Mouse (Mus musculus) embryo, embryonic 9.5 days (tissue): ENCODE results near the gene Stpg2.
"Not testable (repeated sequence)": the region's sequence is repeated elsewhere in the genome, so short reads cannot be mapped to it uniquely, and the experiment has no call there.

Experiments
- DNase-seq: peaks from one replicate; pipeline ENCODE4 v3.0.0-alpha.2; 2017; ENCODE audit errors: extremely low spot score

Stpg2 gene

DNA sequence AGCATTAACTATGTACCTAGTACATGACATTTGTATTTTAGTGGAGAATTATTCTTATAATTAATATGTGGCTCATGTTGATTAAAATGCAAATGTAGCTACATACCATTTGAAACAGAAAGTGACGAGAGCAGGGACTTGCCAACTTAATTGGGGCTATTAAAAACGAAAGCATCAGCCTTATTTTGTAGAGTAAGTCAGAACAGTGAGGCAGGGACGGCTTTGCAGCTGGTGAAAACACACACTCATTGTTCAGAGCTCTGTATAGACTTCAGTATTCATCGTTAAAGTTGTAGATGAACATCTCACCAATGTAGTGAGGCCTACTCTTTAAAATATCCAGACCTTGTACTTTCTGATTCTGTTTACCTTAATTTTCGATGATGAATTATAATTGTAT, 213.6 kb downstream of the Stpg2 start:
- no peak for DNase-seq

DNA sequence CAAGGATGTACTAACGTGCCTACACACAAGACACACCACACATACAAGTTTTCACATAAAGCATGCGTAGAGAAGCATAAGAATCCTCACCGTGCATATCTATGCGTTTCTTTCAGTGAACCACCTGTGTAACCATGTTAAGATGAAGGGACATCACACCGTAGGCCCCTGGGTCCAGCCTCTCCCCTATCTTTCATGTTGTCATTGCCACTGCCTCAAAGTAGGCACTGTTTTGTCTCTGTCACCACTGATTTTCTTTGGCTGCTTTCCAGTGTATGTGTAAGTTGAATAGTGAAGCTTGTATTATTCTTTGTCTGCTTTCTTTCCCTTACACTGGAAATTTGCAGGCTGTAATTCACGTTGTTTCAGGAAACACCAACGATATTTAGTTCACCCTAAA, 236.7 kb downstream of the Stpg2 start:
- DNase-seq, result no peak

DNA sequence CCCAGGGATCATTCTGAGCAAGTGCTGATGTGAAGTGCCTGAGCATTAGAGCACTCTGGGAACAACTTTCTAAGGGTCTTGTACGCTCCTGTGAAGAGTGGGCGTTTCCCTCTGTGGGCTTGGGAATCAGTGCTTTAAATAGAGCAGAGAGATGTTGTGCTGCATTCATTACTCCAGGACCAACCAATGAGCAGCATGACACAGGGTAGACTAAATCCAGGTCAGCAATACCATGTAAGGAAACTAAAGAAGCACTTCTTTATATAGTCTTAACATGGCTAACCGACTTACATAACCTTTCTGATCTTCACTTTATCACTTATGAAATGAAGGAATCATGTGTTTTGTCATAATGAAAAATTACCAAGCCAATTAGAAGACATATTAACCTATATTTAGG, 290.4 kb downstream of the Stpg2 start:
- DNase-seq, result no peak

DNA sequence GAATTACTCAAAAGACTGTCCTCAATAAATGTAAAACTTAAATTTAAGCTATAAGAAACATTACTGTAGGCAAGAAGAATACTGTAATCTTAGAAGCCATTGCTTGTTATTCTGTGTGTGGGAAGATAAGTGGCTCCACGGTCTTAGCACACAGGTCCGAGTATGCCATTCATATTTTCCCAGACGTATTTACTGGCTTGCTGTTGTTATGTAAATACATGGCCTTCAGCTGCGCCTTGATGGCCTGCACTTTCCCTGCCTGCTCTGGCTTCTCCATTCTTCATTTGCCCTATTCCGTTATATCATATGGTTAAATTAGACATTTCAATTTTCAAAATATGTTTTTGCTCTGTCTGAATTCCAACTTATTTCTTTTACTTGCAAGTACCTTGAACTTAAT, 296.7 kb downstream of the Stpg2 start:
- DNase-seq, result no peak

DNA sequence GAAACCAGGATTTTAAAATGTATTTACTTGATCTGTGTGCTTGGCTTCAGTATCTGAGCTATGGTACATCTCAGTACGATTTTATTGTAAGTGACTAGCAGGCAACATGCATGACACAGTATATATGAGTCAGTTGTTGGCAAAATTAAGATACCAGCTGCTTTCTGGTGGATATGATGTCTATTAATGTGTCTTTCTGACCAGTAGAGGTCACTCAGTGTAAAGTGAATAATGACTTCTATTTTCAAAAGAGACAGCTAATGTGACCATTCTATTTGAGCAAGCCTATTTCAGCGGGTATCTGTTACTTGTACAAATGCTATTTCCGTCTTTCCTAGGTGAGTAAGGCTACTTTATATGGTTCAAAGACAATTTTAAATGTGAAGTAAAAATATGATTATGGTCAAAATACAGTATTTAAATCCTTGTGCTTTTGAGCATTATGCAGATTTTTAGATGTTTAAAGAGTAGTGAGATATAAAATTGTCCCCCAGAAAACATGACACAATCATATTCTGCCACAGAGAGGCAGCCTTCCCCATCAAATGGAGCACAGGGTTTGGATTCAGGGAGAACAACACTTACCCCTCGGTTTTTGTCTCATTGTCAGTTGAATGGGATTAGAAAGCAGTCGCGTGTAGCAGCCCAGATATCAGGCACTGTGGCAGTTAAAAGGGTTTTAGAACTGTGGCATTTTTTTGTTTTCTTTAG, 303.9 kb downstream of the Stpg2 start:
- peak; percentile 18 for DNase-seq

DNA sequence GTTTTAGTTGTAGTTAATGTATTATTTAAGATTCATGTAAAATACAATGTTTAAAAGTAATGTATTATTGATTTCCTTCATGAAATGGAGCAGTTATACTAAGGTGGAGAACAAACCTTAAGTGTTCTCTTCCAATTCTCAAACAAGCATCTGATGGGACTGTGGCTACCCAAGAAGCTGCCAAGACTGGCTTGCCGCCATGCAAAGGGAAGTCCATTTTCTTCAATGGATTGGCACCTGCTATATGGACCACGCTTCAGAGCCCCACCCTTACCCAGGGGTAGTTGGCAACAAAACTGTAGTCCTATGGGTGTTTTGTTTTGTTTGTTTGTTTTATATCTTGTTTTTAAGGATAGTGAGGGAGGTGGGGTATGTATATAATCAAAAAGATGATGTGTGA, 373.0 kb downstream of the Stpg2 start:
- DNase-seq, result no peak

DNA sequence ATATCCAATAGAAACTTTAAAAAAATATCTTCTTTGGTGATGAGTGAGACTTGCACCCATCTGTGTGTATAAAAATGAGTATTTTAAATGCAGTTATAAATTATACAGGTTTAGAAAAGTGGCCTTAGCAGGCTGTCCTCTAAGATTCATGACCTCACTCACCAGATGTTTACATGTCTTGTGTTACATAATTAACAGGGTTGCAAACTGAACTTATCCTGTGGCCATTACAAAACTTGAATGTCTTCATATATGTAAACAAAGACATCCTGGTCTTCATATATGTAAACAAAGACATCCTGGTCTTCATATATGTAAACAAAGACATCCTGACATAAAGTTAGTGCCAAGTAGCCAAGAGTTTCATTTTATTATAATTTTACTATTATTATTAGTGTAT, 375.8 kb downstream of the Stpg2 start:
- DNase-seq, result no peak

DNA sequence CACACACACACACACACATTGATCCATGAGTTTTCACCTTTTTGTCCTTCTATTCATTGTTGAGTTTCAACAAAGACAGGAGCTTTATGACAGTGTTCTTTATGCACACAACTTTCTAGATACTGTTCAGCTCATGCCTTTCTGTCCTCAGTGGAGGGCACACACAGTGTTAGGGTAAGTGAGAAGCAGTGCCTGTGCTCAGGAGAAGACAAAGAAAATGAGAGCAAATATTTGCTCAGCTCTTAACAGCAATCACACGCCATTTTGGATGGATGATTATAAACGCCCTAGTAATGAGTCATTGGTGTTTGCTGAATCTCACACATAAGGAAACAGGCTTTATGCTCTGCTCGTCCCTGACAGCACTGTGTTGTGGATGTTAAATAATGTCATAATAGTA, 394.0 kb downstream of the Stpg2 start:
- DNase-seq, result no peak

DNA sequence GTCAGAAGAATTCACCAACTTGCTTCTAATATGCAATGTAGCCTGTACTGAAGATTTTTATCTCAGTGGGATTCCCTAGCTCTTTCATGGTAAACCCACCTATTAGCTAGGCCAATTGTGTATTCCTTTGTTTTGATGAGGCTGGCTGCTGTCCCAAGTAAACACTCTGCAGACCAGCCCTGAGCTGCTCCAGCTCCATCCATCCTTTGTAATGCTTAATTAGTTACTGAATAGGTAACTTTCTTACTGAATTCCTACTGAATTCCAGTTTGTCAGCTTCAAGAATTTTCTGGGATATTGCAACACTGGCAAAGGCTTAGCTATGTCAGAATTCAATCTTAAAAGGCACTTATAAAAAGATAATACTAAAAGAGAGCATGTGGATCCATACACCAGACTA, 402.8 kb downstream of the Stpg2 start:
- DNase-seq, result not testable (repeated sequence)

DNA sequence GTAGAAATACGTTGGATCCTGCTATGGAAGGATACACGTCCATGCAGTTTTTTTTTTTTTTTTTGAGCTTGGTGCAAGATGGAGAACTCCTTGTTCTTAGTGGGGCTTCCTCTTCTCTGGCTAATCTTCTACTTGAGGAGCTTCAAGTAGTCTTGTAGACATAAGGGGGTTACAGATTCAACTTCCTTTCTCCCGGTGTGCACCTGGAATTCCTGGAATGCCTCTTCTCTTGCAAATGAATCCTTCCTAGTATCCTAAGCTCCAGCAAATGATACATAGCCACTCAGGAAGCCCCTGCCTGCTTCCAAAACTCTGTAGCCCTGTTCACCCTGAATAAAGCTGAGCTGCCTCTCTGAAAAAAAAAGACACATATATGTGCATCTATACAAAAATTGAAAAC, 409.1 kb downstream of the Stpg2 start:
- no peak for DNase-seq

DNA sequence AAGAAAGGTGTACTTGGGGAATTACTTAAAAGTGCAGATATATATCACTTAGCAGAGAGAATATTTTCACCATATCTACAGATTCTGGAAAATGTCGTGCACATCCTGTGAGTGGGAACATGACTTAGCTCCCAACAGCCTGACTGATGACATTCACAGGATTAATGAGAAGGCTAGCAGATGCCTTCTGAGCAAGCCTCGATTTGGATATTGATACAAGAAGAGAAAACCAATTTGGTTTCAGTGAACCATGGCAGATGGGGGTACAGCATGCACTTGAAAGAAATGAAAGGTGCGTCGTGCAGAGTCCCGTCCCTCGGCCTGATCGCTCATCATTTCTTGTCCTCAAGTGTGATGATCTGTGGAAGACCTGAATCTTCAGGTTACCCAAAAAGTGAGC, 410.3 kb downstream of the Stpg2 start:
- no peak for DNase-seq

DNA sequence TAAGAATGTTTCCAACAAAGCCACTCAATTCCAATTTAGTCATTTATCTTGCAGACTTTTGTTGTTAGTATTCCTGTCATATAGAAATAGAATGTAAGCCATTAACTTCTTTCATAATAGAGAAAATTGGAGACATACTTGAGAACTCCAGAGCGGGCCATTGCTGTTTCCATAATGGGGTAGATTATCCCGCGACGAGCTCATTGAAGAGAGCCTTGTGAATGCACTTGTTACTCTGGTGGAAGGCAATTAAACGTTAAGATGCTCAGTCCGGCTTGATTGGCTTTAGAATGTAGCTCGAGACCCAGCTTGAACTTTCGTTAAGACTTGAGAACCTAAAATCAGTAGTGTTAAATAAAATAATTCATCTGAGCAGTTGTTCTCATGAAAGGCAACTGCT, 432.4 kb downstream of the Stpg2 start:
- no peak for DNase-seq

DNA sequence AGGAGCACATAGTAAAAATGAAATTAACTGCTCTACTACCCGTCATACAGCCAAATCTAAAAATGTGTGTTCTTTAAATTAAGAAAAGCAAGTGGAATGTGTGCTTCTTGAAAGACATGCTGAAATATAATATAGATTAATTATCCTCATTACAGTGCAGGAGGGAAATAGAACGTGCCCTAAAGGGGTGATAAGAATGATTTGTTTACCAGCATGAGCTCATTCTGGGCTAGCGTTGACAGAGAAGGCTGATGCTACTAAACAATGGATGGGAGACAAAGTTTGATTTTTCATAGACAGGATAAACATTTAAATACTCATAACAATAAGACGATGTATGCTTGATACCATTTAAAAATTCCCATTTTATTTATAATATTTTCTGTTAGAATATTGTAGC, 446.0 kb downstream of the Stpg2 start:
- no peak for DNase-seq

DNA sequence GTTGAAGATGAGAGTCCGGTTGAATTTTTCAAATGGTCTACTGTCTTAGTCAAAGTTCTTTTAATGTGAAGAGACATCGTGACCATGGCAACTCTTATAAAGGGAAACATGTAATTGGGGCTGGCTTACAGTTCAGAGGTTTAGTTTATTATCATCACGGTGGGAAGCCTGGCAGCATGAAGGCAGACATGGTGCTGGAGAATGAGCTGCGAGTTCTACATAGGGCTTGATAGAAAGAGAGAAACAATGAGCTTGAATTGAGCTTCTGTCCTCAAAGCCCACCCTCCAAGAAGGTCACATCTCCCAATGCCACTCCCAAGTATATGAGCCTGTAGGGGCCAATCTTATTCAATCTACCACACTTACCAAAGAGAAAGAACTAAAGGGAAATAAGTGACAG, 453.9 kb downstream of the Stpg2 start:
- DNase-seq, result no peak

DNA sequence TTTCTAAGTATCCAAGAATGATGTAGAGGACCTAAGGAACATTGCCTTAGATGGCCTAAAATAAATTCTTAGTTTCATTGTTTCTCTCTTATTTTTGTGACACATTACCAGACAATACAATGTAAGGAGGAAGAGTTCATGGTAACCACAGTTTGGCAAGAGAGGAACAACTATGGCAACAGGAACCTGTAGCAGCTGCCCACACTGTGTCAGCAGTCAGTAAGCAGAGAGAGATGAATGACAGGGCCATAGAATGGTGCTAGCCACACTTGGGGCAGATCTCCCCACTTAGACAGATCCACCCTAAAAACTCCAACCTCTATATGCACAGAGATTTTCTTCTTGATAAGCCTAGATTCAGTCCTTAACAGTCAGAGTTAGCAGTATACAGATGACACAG, 456.7 kb downstream of the Stpg2 start:
- DNase-seq, result no peak

DNA sequence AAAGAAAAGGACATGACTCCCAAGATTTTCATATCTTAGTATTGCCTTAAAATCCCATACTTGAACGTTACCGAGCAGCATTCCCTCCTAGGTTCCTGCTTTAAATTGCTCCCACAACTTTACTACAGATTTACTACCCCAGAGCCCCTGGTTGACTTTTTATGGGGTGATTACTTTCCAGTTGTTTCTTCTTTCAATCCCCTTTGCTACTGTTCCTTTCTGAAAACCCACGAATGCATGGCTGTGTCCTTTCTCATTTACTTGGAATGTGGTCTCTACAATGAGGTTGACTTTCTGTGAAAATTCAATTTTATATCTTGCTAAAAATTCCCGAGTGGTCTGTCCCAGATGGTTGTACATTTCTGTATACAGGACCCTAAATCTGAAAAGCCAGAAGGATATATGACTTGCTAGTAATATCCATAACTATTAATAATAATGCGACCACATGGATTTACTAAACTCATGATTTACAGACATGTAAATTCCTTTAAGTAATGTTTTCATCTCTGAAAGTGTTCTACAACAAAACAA, 458.3 kb downstream of the Stpg2 start:
- no peak for DNase-seq

DNA sequence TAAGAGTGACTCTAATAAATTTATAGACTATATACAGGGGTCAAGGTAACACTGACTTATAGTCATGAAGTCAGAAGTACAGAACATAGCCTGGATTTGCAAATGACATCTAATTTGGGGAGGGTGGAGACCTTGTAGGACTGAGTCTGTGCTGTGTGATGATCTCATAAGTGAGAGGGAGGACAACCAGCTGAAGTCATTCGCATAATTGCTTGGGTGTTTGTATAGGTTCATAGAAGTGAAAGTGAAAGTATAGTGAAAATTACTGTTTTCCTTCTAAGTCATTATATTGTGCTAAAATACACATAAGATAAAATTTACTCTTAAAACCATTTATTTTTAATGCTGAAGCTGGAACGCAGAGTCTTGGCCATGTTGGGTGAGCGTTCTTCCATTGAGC, 459.6 kb downstream of the Stpg2 start:
- no peak for DNase-seq

DNA sequence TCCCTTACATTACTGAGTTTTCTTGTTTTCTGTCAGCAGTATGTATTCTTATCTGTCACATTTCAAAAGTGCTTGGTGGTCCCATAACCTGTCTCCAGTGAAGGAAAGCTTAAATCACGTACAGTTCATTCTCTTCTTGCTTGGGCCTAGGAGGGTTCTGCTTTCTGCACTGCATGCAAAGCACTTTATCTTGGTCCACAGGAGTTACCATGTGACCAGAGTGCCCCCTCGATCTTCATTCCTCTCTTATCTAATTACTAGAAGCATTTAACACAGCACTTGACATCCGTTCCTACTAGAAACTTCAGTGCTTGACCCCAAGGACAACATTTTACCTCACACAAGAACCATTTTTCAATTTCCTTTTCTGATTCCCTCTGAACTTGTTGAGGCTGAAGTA, 470.7 kb downstream of the Stpg2 start:
- no peak for DNase-seq

DNA sequence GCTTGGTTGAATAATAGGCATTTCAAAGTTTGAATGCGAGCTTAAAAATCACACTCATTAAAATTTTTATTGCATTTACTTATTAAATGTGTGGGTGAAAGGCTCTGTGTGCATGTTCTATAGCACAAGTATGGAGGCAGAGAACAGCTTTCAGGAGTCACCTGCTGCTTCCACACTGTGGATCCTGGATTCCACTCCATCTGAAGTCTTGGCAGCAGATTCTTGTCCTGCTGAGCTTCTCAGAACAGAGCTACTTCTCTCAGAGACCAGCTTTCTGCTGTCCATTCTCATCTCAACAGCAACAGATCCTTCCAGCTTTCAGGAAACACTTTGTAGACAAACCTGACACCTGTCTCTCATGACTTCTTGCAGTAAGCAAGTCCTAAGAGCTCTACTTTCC, 471.2 kb downstream of the Stpg2 start:
- no peak for DNase-seq

DNA sequence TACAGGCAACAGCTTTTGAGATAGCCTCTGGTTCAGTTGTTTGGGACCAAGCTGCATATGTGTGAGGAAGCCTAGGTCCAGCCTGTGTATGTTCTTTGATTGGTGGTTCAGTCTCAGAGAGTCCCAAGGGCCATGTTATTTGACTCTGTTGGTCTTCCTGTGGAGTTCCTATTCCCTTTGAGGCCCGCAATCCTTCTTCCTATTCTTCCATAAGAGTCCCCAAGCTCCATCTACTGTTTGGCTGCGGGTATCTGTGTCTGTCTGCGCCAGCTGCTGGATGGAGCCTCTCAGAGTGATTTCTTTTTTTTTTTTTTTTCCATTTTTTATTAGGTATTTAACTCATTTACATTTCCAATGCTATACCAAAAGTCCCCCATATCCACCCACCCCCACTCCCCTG, 498.7 kb downstream of the Stpg2 start:
- not testable (repeated sequence) for DNase-seq

DNA sequence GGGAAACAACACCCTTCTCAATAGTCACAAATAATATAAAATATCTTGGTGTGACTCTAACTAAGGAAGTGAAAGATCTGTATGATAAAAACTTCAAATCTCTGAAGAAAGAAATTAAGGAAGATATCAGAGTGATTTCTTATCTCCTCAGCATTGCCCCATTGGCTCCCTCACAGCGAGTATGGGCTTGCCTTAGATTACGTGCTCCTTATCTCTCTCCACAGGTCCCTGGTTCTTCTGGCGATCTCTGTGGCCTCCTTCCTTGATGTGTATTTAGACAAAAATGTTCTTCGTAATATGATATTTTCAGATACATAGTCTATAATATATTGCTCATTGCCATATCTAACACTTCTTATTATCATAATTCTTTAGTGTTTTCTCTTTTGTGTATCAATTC, 501.9 kb downstream of the Stpg2 start:
- not testable (repeated sequence) for DNase-seq

DNA sequence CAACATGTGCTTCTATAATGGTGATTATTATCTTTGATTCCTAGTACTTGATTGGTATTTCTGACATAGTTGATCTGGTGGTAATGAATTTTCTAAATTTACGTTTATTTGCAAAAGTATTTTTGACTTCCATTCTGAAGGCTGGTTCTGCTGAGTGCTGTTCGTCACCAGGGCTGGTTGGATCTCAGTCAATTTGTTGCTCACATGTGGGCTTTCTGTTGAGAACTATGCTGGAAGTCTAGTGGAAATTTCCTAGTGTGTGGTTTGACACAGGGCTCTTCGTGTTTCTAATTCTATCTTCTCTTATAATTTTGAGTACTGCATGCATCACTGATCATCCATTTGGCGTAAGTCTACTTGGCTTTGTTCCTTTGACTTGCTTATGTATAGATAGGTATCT, 504.3 kb downstream of the Stpg2 start:
- DNase-seq, result no peak

DNA sequence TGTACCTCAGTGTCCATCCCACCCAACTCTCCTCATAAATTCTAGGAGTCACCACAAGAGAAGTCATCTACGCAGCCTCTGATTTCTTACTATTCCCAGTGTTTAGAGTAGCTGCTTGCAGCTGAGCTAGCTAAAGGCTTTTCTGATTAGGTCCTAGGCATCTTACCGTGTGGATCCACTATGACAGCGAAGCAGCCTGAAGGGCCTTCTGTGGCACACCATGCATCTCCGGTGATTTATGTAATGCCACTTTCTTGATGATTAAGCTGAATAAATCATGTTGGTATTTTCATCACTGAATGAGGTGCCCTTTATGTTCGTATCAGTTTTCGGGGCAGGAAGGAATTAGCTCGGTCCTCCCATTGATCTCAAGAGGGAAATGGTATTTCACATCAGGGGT, 523.3 kb downstream of the Stpg2 start:
- no peak for DNase-seq

DNA sequence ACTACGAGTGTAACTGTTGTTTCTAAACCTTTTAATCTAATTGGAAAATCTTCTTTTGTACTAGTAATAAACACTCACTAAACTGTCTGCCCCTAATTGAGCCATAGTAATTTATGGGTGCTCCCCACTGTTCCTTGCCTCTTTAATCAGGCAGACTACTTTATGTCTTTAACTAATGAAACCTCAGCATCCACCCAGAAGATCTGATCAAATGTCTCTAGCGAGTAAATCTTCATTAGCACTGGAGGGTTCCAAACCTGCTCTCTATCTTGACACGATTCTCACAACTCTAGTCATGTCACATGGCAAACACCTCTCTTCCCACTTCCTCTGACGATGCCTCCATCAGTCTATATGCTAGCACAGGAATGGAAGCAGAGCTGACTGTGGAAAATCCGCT, 523.8 kb downstream of the Stpg2 start:
- no peak for DNase-seq
